ENCODE assay signal across 22 mouse cellular contexts in the genomic region with DNA sequence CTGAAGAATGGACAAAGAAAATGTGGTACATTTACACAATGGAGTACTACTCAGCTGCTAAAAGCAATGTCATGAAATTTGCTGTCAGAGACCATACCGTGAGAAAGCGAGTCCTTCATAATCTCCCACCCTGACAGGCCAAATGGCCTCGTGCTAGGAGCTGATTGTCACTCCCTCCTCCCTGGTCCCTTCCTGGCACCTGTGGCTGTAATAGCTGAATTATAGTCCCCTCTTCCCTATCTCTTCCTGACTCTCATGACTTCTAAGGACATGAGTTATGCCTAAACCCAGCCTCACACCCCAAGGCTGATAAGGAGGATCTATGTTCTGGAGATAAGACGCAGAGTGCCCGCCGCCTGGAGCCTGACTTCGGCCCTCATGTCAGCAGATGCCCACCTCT. TPM values are rescaled to one million over a fixed set of nuclear protein-coding genes. Genes with fewer than 3 reads are reported as not detected.
DNase-seq lines count a peak whose midpoint lies in the region; ATAC-seq and TF ChIP-seq lines count a peak whose summit lies in the region.
"Not testable (repeated sequence)": the region's sequence is repeated elsewhere in the genome, so short reads cannot be mapped to it uniquely, and the experiment has no call there.
"Had no signal": no experiment of that assay in that cellular context is flagged by ENCODE, and none has a peak within 500 bp of the region (broad histone marks: within the 10 kb centered on the region; RNA-seq: fewer than 3 reads in every experiment).

No protein-coding gene starts in this region.

- H3K27ac ChIP-seq in liver, embryonic 12.5 days; liver, embryonic 14.5 days; liver, embryonic 16.5 days (ENCODE audit: low read length): not testable (repeated sequence)

- not testable (repeated sequence) for H3K4me3 ChIP-seq in liver, embryonic 12.5 days; liver, embryonic 14.5 days (ENCODE audit: insufficient read depth in 1 of 2, low read depth in 2 of 2, low read length in 2 of 2); liver, embryonic 16.5 days (ENCODE audit: low read depth, low read length)

- H3K9ac ChIP-seq in liver, embryonic 12.5 days; liver, embryonic 14.5 days (replicated peaks); liver, embryonic 16.5 days (ENCODE audit: low read depth, low read length): not testable (repeated sequence)

- peak; percentile 7 for DNase-seq in liver
- not testable (repeated sequence) for DNase-seq in liver, embryonic 14.5 days (ENCODE audit: low read depth in 3 of 3, low spot score in 3 of 3)

- TF ChIP-seq CTCF in liver, embryonic 14.5 days (IDR thresholded peaks at IDR 0.05; ENCODE audit: low read depth) = not testable (repeated sequence)

- H3K4me2 ChIP-seq in liver, embryonic 12.5 days = peak overlapping the region; percentile 3; the same call in 1 of the 2 replicates
- H3K4me2 ChIP-seq in liver, embryonic 14.5 days (ENCODE audit: low read depth); liver, embryonic 16.5 days (ENCODE audit: low read depth, low read length): not testable (repeated sequence)

- WGBS in liver, embryonic 12.5 days (ENCODE audit: insufficient replicate concordance) = 21% methylated on average over 7 of the region's 7 CpGs
- WGBS in liver, embryonic 14.5 days (ENCODE audit: insufficient replicate concordance) = 30% methylated on average over 7 of the region's 7 CpGs
- 32% methylated on average over 7 of the region's 7 CpGs for WGBS in liver, embryonic 16.5 days (ENCODE audit: insufficient replicate concordance)

- peaks cover 20% of the 10 kb centered on the region; the same call in 1 of the 2 replicates for H3K4me1 ChIP-seq in liver, embryonic 12.5 days
- H3K4me1 ChIP-seq in liver, embryonic 14.5 days (replicated peaks; ENCODE audit: control insufficient read depth in 2 of 2, insufficient read depth in 2 of 2, low read length in 1 of 2); liver, embryonic 16.5 days (ENCODE audit: control insufficient read depth, low read depth, low read length): not testable (repeated sequence)

- not testable (repeated sequence) for H3K36me3 ChIP-seq in liver, embryonic 12.5 days; liver, embryonic 14.5 days (replicated peaks; ENCODE audit: control insufficient read depth, insufficient read depth, low read depth); liver, embryonic 16.5 days (ENCODE audit: control insufficient read depth, insufficient read depth)

- peak; percentile 78 for ATAC-seq in liver, embryonic 12.5 days
- ATAC-seq in liver, embryonic 14.5 days (ENCODE audit: insufficient read depth) = peak; percentile 56
- ATAC-seq in liver, embryonic 16.5 days (ENCODE audit: low read depth) = peak; percentile 64
- peak; percentile 73 for ATAC-seq in megakaryocyte-erythroid progenitor cell, adult 5-6 weeks (replicated peaks; ENCODE audit: low FRiP score, low TSS enrichment, poor library complexity, severe bottlenecking)

- not testable (repeated sequence) for H3K9me3 ChIP-seq in liver, embryonic 12.5 days (replicated peaks); liver, embryonic 14.5 days (ENCODE audit: control insufficient read depth, low read length); liver, embryonic 16.5 days (replicated peaks; ENCODE audit: control insufficient read depth, low read length)

- H3K27me3 ChIP-seq in liver, embryonic 12.5 days (replicated peaks); liver, embryonic 14.5 days (ENCODE audit: control insufficient read depth, insufficient read depth, low read length); liver, embryonic 16.5 days (ENCODE audit: control insufficient read depth, insufficient read depth, low read depth, low read length): not testable (repeated sequence)

- TF ChIP-seq EP300 in liver, embryonic 14.5 days (IDR thresholded peaks at IDR 0.05; ENCODE audit: low read depth) = not testable (repeated sequence)

RNA-seq across cellular contexts. Expression of a gene that starts 1.8 kb away (rescaled TPM):
- not detected in 2 replicates for polyA plus RNA-seq in liver, embryonic 12.5 days (2016; fragmentation: Nextera tagmentation; extraction: Ambion mirVana)
- polyA plus RNA-seq in liver, embryonic 14.5 days (2012; rRNA removed) = not detected in 2 replicates
- polyA plus RNA-seq in liver, embryonic 14.5 days (2014; fragmentation: Nextera tagmentation; extraction: Ambion mirVana) = not detected in 2 replicates
- not detected in 2 replicates for polyA plus RNA-seq in liver, embryonic 16.5 days (2015; fragmentation: Nextera tagmentation; extraction: Ambion mirVana)
- not detected in 2 replicates for total RNA-seq in megakaryocyte-erythroid progenitor cell, adult 5-6 weeks (2014; fragmentation: Nextera tagmentation)
- total RNA-seq in megakaryocyte-erythroid progenitor cell, adult 5-6 weeks (2017) = not detected in 2 replicates
- total RNA-seq: adrenal gland, adult 18-20 months; adrenal gland, adult 8-10 months; adrenal gland, postnatal 14 days; adrenal gland, postnatal 36 days; ES-E14; forebrain, postnatal 0 days had no signal
- polyA plus RNA-seq: activated CD4-positive, CD25-positive, alpha-beta regulatory T cell, adult 4 months; C2C12; cerebellum, adult 2 months; cortical plate, adult 2 months; embryonic facial prominence, embryonic 10.5 days; embryonic facial prominence, embryonic 12.5 days; embryonic facial prominence, embryonic 14.5 days; forebrain, embryonic 11.5 days; forebrain, embryonic 13.5 days; forebrain, embryonic 15.5 days; forebrain, postnatal 0 days; Patski had no signal

RNA-seq across cellular contexts. Expression of a gene that starts 16.6 kb away (rescaled TPM):
- 0.44 and 0.60 TPM in 2 replicates for polyA plus RNA-seq in liver, embryonic 12.5 days (2016; fragmentation: Nextera tagmentation; extraction: Ambion mirVana)
- 0.39 and 0.52 TPM in 2 replicates for polyA plus RNA-seq in liver, embryonic 14.5 days (2012; rRNA removed)
- 0.85 and 1.7 TPM in 2 replicates for polyA plus RNA-seq in liver, embryonic 14.5 days (2014; fragmentation: Nextera tagmentation; extraction: Ambion mirVana)
- polyA plus RNA-seq in liver, embryonic 16.5 days (2015; fragmentation: Nextera tagmentation; extraction: Ambion mirVana) = 1.4 and 1.6 TPM in 2 replicates
- total RNA-seq in megakaryocyte-erythroid progenitor cell, adult 5-6 weeks (2014; fragmentation: Nextera tagmentation) = 0.32 and 3.4 TPM in 2 replicates
- 1.5 and 5.6 TPM in 2 replicates for total RNA-seq in megakaryocyte-erythroid progenitor cell, adult 5-6 weeks (2017)
- total RNA-seq: ES-E14; forebrain, postnatal 0 days had no signal
- polyA plus RNA-seq: activated CD4-positive, CD25-positive, alpha-beta regulatory T cell, adult 4 months; C2C12; cerebellum, adult 2 months; cortical plate, adult 2 months; embryonic facial prominence, embryonic 10.5 days; embryonic facial prominence, embryonic 12.5 days; forebrain, embryonic 11.5 days; forebrain, embryonic 13.5 days; forebrain, embryonic 15.5 days; forebrain, postnatal 0 days; Patski had no signal

RNA-seq across cellular contexts. Expression of a gene that starts 44.4 kb away (rescaled TPM):
- 0.71 and 0.98 TPM in 2 replicates for polyA plus RNA-seq in liver, embryonic 12.5 days (2016; fragmentation: Nextera tagmentation; extraction: Ambion mirVana)
- 0.37 and 0.59 TPM in 2 replicates for polyA plus RNA-seq in liver, embryonic 14.5 days (2012; rRNA removed)
- 0.81 and 0.92 TPM in 2 replicates for polyA plus RNA-seq in liver, embryonic 14.5 days (2014; fragmentation: Nextera tagmentation; extraction: Ambion mirVana)
- polyA plus RNA-seq in liver, embryonic 16.5 days (2015; fragmentation: Nextera tagmentation; extraction: Ambion mirVana) = 0.62 and 0.68 TPM in 2 replicates
- total RNA-seq in megakaryocyte-erythroid progenitor cell, adult 5-6 weeks (2014; fragmentation: Nextera tagmentation) = 16.3 and 17.4 TPM in 2 replicates
- total RNA-seq in megakaryocyte-erythroid progenitor cell, adult 5-6 weeks (2017) = 5.5 and 22.8 TPM in 2 replicates
- total RNA-seq: ES-E14; forebrain, postnatal 0 days had no signal
- polyA plus RNA-seq: activated CD4-positive, CD25-positive, alpha-beta regulatory T cell, adult 4 months; cortical plate, adult 2 months; embryonic facial prominence, embryonic 10.5 days; embryonic facial prominence, embryonic 12.5 days; forebrain, embryonic 11.5 days; forebrain, embryonic 13.5 days; forebrain, embryonic 15.5 days; forebrain, postnatal 0 days; Patski had no signal
